Mouse (Mus musculus): Measurements from ENCODE around the gene Sap18b.
"Not testable (repeated sequence)": the region's sequence is repeated elsewhere in the genome, so short reads cannot be mapped to it uniquely, and the experiment has no call there.

Sap18b gene

GRCm38 (mm10) chr8:95825162-95825561 is at the start of gene Sap18b:
Gene Sap18b (plus strand): TSS chr8:95825346.
- not testable (repeated sequence) for DNase-seq (ENCODE audit: extremely low spot score, low spot score)

- no peak for DNase-seq (ENCODE audit: extremely low spot score, low spot score)
These were observed 44.1 kb upstream of the Sap18b start for GRCm38 (mm10) chr8:95781085-95781484.

- no peak for DNase-seq (ENCODE audit: extremely low spot score, low spot score)
These were observed 43.4 kb upstream of the Sap18b start for GRCm38 (mm10) chr8:95781775-95782174.

GRCm38 (mm10) chr8:95782628-95783027 is 42.5 kb upstream of the Sap18b start:
- DNase-seq (ENCODE audit: extremely low spot score, low spot score) = no peak

- DNase-seq (ENCODE audit: extremely low spot score, low spot score) = no peak
These were observed 39.6 kb upstream of the Sap18b start for GRCm38 (mm10) chr8:95785591-95785990.

GRCm38 (mm10) chr8:95795333-95796061 is 29.6 kb upstream of the Sap18b start:
- not testable (repeated sequence) for DNase-seq (ENCODE audit: extremely low spot score, low spot score)

GRCm38 (mm10) chr8:95799117-95799516 is 26.0 kb upstream of the Sap18b start:
- DNase-seq (ENCODE audit: extremely low spot score, low spot score) = no peak

- DNase-seq (ENCODE audit: extremely low spot score, low spot score) = no peak
These were observed 25.3 kb upstream of the Sap18b start for GRCm38 (mm10) chr8:95799891-95800290.

GRCm38 (mm10) chr8:95800353-95800752 is 24.8 kb upstream of the Sap18b start:
- no peak for DNase-seq (ENCODE audit: extremely low spot score, low spot score)

- no peak for DNase-seq (ENCODE audit: extremely low spot score, low spot score)
These were observed 23.6 kb upstream of the Sap18b start for GRCm38 (mm10) chr8:95801476-95802064.

- DNase-seq (ENCODE audit: extremely low spot score, low spot score) = no peak
These were observed 22.9 kb upstream of the Sap18b start for GRCm38 (mm10) chr8:95802231-95802630.

GRCm38 (mm10) chr8:95805482-95805881 is 19.7 kb upstream of the Sap18b start:
- DNase-seq (ENCODE audit: extremely low spot score, low spot score) = no peak

GRCm38 (mm10) chr8:95806461-95807191 is 18.5 kb upstream of the Sap18b start:
- peak; percentile 44 for DNase-seq (ENCODE audit: extremely low spot score, low spot score)

- peak; percentile 95 for DNase-seq (ENCODE audit: extremely low spot score, low spot score)
These were observed 17.8 kb upstream of the Sap18b start, which contains the start of gene Cnot1 for GRCm38 (mm10) chr8:95807331-95807843. Gene Cnot1 (minus strand): TSS chr8:95807464.

- DNase-seq (ENCODE audit: extremely low spot score, low spot score) = peak; percentile 87
These were observed 17.3 kb upstream of the Sap18b start for GRCm38 (mm10) chr8:95807861-95808260.

GRCm38 (mm10) chr8:95808631-95809030 is 16.5 kb upstream of the Sap18b start:
- no peak for DNase-seq (ENCODE audit: extremely low spot score, low spot score)

- DNase-seq (ENCODE audit: extremely low spot score, low spot score) = no peak
These were observed 16.0 kb upstream of the Sap18b start for GRCm38 (mm10) chr8:95809116-95809515.

- DNase-seq (ENCODE audit: extremely low spot score, low spot score) = no peak
These were observed 15.0 kb upstream of the Sap18b start for GRCm38 (mm10) chr8:95810184-95810591.

- no peak for DNase-seq (ENCODE audit: extremely low spot score, low spot score)
These were observed 9.0 kb upstream of the Sap18b start for GRCm38 (mm10) chr8:95816044-95816708.

GRCm38 (mm10) chr8:95817597-95817996 is 7.5 kb upstream of the Sap18b start:
- DNase-seq (ENCODE audit: extremely low spot score, low spot score) = no peak

GRCm38 (mm10) chr8:95818211-95818610 is 6.9 kb upstream of the Sap18b start:
- no peak for DNase-seq (ENCODE audit: extremely low spot score, low spot score)
